Mouse (Mus musculus) heart, postnatal 25 days (tissue): ENCODE measurements around the gene Angptl1. TPM values are rescaled to one million over a fixed set of nuclear protein-coding genes. Genes with fewer than 3 reads are reported as not detected.
A peak's percentile ranks its signal among the peaks of the same experiment; 100 is the strongest.

ENCODE experiments used
- DNase-seq: peaks from one replicate; pipeline ENCODE4 v3.0.0; 2022; ENCODE audit warnings: low spot score
- intact Hi-C: fragments of 180-260 bp; cut with DNase I; formaldehyde crosslinking; loops from one replicate; pipeline ENCODE4 v1.15.1; 2025
- total RNA-seq, 2 experiments: library from RNA; stranded (reverse); gene quantifications; 2 replicates each; pipeline ENCODE4 v1.2.3; 2021

Angptl1 gene
- total RNA-seq, result 1 to 10 TPM; 2.0 to 2.5 TPM

DNA sequence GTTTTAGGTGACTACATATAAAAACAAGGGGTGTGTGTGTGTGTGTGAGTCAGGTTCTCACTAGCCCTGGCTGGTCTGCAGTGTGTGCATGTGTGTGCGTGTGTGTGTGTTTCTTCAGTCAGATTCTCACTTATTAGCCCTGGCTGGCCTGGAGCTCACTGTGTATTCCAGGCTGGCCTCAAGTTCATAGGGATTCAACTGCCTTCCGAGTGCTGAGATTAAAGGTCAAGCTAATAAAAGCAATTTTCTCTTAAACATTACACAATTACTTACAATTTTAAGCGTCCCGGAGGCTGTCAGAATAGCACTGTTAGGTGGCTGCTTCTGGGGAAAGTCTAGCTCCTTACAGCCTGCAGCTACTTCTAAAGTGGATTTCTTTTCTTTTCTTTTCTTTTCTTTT, at the start of gene Angptl1:
Angptl1 (plus strand) TSS at position 386 of the 400 bp plus-strand sequence.
- DNase-seq, result no peak
- intact Hi-C loops, result no loop called here

DNA sequence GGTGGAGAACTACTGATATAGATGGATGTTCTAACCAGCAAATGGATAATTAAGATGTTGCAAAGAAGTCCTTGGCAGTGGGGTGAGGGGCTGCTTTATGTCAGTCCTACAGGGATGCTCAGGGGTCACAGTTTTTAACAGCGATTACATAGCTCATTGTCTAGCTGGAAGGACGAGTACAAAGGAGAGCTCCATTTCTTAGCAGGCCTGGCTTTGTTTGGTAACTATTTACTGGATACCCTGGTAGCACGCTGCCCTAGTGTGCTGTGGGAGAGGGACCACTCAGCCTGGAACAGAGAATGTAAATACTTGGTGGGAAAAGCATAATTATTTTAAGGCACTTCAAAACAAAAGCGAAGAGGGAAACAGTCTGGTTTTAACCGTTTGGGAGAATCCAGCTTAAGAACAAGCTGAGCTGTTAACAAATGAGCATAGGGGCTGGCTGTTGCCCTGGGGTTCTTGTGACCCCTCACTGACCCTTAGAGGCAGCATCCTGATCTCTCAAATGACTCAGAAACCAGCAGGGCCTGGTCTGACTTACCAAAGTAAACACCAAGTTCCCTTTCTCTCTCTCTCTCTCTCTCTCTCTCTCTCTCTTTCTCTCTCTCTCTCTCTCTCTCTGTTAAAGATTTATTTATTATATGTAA, 48.4 kb upstream of the Angptl1 start:
- intact Hi-C loops, result no loop called here
- DNase-seq, result no peak

DNA sequence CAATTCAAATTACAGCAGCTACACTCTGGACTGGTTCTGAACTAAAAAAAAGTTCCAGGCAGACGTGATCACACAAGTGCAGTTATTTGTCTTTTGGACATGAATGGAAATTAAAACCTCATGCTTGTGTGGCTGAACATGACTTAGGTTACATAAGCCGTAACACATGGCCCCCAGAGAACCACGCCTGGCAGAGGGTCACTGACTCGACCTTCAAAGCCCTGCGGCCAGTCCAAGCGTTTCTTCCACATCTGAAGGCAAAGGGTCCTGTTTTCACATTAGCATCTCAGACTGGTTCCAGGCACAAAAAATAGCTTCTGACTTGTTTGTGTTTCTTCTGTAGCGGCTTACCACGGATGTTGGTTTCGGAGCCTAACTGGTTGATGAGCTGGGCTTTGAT, 42.1 kb upstream of the Angptl1 start:
- intact Hi-C loops, result no loop called here

DNA sequence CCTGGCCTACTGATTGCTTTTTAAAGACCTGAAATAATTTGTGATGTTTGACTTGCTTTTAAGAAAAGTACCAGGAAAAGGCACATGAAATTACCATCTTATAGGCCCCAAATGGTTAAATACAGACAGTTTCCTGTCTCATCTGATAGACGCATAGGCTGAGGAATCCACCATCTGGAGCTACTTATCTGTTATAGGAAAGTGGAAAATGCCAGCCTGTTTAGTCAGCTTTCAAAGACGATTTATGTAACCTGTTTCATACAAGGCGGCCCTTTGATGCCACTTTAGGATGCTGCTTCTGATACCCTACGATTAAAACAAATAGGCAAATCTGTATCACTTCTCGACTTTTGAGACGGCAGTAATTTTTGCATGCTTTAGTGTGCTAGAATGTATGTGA, 37.1 kb upstream of the Angptl1 start:
- DNase-seq, result no peak
- intact Hi-C loops, result no loop called here

More for the DNA sequence above, 42.1 kb upstream of the Angptl1 start:
- DNase-seq, result peak; percentile 18

DNA sequence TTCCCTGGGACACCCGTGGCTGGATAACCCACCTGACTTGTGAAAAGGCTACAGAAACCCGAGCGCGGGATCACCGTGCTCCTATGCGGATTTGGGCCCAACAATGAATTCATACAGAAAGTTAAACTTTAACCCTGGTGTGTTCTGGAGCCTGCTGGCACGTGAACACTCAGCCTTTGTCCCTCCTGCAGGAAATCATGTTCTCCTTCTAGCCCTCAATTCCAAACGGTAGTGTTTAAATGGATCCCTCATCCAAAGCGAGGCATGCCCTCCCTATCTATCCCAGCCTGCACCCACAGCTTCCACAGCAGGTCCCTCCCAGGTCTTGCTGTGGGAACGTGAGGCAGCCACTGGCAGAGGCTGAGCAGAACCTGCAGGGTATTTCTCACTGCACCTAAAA, 30.0 kb upstream of the Angptl1 start:
- DNase-seq, result no peak
- intact Hi-C loops, result no loop called here

DNA sequence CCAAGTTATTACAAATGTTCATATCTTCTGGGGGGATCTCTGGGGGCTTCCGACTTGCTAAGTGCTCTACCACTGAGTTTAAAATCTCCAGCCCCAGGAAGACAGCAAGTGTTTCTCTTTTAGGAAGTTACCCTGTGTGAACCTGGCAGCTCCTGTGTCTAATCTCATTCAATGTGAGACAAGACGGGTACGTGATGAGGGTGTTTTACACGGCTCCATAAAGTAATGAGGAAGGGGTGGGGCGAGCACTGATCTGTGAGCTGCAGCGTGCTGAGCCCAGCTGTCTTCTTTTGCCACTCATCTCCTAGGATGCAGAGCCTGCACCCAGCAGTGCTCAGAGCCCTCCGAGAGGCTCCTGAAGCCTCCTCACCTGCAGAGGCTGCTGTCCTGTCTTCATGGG, 26.4 kb upstream of the Angptl1 start:
- intact Hi-C loops, result no loop called here
- no peak for DNase-seq

DNA sequence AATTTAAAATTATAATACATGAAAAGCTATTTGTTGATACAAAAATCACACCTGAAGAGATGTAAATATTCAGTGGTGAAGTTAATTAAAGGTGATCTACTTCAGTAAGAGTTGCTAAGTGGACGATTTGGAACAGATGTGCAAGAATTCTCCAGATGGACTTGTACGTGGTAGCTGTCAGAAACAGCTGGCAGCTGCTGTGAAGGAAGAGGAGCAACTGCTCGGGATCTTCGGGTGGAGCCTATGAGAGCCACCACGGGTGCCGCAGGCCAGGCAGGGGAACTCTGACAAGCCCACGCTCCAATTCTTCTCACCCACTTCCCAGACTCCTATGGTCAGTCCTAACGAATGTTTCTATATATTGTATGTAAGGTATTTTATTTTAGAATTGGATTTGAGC, 25.6 kb upstream of the Angptl1 start:
- intact Hi-C loops, result no loop called here

DNA sequence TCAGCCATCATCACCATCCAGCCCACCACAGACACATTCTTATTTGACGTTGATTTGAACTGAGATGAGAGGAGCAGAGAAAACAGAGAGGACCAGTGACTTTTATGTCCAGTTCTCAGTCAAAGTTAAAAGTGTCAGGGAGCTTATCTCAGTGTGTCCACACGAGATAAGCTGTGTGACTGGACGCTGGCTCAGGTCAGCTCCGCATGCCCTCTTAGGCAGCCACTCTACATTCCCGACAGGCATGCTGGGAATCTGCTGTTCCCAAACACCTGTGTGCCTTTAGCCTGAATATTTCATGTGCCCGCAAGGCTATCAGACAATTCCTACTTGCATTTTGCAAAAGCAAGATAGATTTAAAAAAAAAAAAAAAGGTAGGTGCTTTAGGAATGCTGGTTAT, 24.9 kb upstream of the Angptl1 start:
- no peak for DNase-seq
- intact Hi-C loops, result no loop called here

More for the DNA sequence above, 25.6 kb upstream of the Angptl1 start:
- DNase-seq, result no peak

DNA sequence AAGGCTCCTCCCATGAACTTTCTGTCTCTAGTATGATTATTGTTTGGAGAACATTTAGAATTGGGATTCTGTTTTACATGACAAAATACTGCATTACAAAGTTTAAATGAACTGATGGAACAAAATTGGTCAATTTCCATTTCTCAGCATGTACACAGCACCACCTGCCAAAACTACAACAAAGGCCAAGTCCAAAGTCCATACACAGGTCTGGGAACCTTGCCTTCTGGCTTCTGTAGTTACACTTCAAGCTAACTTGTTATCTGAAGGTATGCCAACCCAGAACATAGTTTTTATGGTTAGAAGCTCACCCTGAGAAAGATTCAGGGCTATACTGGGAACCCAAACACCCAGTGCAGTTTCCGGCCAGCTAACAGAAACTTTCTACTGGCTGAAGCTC, 19.1 kb upstream of the Angptl1 start:
- DNase-seq, result no peak
- intact Hi-C loops, result no loop called here

DNA sequence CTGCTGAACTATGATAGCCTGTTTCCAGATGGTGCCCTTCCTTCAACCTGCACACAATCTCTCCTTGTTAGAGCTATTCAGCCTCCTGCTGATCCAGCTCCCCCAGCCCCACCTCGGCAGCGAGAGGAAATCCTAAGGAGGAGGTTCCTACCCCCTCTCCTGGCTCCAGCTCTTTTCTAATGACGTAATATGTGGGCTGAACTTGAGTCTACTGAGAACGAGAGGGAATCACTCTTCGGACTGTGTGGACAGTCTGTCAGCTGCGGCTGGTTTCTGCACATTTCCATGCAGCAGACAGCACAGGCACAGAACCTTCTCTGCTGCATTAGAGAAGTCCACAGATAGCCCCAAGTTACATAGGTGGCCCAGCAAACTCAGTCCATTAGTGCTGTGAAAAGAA, 333 bp downstream of the Angptl1 start:
- peak; percentile 31 for DNase-seq
- intact Hi-C loops, result no loop called here

DNA sequence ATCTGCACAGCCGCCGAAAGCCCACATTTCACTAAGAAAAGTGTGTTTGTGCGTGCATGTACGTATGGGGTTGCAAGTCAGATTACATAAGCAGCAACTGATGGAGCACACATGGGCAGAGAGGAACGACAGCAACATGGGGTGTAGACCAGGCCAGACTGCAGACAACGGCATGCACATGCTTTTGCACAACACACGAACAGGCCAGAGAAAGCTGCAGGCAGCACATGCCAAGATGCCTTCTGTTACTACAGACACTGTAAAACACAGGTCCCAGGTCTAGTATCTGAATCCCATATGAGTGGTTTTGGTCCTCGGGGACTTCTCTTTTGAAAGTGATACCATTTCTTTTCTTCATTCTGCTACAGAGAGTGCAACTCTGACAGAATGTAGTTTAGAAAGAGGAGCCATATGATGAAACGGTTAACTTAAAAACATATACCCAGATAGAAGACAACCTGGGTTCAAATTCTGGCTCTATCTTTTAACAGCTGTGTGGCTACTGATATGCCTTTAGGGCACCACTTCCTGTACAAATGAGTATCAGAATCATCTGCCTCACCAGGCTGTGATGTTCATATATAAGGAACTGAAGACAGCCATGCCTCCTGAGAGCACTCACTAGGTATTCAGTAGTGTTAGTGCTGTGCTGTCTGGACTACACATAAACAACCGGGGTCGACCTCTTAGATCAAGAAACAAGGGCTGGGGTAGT, 3.4 kb downstream of the Angptl1 start:
- DNase-seq, result no peak
- intact Hi-C loops, result no loop called here

DNA sequence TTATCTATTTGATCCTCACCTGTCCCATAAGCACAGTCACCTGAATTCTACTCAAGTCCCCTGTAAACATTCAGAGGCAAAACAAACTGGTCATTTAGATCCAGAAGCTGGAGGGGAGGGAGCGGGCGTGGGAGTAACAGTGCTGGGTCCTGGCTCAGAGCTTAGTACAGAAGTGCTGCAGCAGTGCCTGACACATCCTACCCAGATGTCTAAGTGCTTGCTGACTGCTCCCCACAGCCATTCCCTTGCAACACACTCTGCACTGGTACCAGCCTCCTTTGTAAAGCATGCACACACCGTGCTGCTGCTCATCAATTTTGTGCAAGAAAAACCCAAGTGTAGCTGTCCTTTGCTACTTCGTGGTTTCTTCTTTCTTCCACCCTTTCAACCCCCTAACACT, 8.7 kb downstream of the Angptl1 start:
- intact Hi-C loops, result no loop called here
- DNase-seq, result no peak

DNA sequence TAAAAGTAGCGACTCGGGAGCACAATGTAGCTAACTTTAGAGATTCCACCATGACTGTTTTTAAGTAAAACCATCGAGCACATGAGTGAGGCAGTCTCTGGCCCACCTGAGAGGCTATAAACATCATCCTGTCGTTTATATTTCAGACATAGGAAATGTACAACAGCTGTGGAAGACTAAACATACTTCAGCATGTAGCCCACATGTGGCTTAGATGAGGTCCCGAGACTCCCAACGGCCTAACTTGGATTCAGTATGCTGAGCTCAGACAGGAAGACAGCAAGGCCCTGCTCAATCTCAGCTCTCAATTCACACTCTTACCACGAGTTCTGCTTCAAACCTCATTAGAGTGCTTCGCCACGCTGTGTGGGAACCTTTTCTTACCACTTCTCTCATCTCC, 14.0 kb downstream of the Angptl1 start:
- DNase-seq, result no peak
- intact Hi-C loops, result no loop called here

DNA sequence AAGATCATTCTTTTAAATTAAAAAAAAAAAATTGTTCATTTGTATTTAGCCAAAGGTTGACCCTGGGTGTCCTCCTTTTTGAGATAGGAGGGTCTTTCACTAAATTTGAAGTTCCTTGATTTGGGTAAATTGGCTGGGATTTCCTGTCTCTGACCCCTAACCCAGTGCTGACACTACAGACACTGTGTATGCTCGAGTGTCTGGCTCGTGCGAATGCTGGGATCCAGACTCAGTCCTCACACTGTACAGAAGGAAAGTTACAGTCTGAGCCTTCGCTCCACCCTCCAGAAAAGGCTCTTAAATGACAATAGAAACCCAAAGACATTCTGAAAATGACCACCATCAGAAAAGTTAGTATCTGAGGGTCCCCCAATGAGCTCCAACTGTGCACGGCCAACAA, 14.5 kb downstream of the Angptl1 start:
- no peak for DNase-seq
- intact Hi-C loops, result no loop called here

DNA sequence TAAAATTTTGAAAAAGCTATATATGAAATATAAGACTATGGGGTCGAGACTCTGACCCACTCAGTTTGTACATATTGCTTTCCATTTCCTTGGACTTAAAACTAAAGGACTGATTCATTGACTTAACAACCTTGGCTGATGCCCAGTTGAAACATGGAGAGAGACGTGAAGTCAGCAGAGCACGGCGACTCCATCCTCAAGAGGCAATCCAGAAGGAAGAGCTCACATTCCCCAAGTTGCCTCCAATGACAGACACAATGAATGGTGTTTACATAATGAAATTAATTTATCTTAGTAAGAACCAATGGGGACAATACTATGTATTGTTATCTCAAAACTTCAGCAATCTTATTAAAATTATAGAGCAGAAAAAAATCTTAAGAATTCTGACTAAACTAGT, 16.2 kb downstream of the Angptl1 start:
- intact Hi-C loops, result no loop called here
- no peak for DNase-seq

DNA sequence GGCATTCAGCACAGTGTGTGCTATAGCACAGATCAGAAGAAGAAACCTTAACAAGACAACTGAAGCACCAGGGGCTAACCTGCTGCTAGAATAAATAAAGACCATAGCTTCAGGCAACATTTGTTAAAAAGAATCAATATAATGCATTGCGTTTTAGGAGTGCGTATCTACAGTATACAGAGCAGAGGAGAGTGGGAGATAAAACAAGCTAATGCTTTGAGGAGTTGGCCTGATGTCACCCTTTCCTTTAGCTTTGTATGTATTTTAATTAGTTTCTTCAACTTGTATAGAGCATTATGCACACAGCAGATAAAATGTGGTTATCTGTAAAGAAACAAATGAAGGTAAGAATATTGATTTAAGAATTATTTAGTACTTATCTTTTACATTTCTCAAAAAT, 18.3 kb downstream of the Angptl1 start:
- intact Hi-C loops, result no loop called here
- DNase-seq, result no peak

DNA sequence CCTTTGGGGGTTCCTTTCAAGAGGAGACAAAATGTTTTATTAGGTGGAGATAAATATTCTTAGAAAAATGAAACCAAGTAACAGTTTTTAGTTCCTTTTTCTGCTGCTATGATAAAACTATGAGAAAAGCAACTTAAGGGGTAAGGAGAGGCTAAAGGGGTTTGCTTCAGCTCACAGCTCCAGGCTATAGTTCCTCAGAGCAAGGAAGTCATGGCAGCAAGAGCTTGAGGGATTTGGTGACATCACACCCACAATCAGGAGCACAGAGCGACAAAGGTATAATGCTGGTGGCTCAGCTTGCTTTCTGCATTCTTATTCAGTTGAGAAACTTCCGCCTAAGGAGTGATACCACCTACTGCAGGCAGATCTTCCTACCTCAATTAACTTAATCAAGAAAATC, 20.8 kb downstream of the Angptl1 start:
- no peak for DNase-seq
- intact Hi-C loops, result no loop called here

DNA sequence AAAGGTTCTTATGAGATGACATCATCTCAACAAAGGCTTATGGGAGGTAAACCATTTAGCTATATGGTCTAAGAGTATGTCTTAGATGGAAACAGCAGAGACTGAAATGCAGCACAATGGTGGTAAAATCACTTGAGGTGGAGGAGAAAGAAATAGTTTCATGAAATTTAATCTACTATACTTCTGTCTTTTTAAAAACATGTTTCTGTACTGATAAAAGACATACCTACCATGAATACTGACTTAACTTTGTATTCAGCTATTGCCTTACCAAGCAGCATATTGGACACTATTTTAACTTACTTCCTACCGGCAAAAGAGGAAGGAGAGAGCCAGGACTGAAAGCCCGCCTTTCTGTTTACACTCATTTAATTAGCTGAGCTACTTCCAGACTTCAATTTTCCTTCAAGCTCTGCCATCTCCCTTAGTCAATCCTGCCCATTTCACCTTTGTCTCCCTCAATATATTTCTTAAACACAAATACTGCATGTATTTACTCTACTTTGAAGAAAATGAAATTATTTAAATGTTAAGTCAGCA, 21.4 kb downstream of the Angptl1 start:
- DNase-seq, result no peak
- intact Hi-C loops, result no loop called here

DNA sequence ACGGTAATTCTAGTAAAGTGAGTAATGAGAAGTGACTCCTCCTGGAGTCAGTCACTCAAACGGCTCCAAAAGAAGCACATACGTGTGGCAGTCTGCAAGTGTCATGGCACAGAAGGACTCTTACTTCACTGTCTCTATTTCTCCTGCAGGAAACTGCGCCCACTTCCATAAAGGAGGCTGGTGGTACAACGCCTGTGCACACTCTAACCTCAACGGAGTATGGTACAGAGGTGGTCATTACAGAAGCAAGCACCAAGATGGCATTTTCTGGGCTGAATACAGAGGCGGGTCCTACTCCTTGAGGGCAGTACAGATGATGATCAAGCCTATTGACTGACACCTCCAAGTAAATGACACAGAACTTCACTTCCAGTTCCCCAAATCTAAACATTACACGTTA, 21.9 kb downstream of the Angptl1 start:
- intact Hi-C loops, result no loop called here

DNA sequence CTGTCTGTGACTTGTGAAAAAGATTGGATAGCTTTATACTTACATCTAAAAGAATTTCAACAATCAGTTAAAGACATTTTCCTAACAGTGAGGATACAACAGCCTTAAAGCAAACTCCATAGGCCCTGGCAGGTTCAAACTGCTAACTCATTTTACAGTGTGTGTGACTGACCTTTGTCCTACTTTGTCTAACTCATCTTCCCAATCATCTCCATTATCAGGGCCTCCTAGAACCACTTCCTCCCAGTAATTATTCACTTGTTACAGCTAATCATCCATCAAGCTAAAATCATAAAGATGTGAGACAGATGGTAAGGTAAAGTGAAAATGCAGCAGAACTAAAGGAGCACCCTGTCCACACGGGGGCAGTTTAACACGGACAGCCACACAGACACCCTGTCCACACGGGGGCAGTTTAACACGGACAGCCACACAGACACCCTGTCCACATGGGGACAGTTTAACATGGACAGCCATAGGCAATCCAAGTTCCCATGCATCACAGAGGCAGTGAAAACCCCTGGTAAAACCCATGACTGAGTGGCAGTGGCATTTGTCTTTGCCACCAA, 23.2 kb downstream of the Angptl1 start:
- intact Hi-C loops, result no loop called here
- DNase-seq, result no peak

More for the DNA sequence above, 21.9 kb downstream of the Angptl1 start:
- DNase-seq, result no peak

DNA sequence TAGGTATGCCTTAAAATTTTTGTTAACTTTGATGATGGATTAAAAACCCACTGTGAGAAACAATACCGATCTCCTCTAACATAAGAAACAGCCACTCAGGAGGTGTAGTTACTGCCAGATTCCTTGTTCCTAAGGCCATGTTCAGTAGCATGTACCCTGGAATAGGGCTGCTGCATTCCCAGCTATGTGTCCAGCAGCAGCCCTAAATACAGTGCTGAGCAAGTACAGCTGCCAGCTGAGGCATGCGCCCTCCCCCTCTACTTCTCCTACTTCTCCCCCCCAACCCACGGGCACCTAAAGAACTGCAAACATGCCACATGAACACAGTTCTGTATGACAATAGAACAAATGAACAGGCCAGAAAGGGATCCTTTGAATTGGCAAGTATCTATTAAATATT, 25.4 kb downstream of the Angptl1 start:
- no peak for DNase-seq
- intact Hi-C loops, result no loop called here
